Mouse (Mus musculus) small intestine, adult 2 months (tissue): ENCODE data around the gene Iqcd.

Source experiments
- CTCF ChIP-seq: fragments of 200-500 bp; IDR thresholded peaks from 2 replicates; pipeline ENCODE4 v1.5.1; 2012; ENCODE audit warnings: low read depth, mild to moderate bottlenecking, control low read depth, inconsistent platforms, low read length, moderate library complexity, mixed read lengths; ENCODE audit not compliant: insufficient replicate concordance, insufficient read length; ENCODE audit errors: extremely low read depth
- POLR2A ChIP-seq: fragments of 200-500 bp; IDR thresholded peaks from 2 replicates; pipeline ENCODE4 v1.6.1; 2012; ENCODE audit warnings: low read depth, mild to moderate bottlenecking, control low read depth, inconsistent platforms, low read length, moderate library complexity

DNA sequence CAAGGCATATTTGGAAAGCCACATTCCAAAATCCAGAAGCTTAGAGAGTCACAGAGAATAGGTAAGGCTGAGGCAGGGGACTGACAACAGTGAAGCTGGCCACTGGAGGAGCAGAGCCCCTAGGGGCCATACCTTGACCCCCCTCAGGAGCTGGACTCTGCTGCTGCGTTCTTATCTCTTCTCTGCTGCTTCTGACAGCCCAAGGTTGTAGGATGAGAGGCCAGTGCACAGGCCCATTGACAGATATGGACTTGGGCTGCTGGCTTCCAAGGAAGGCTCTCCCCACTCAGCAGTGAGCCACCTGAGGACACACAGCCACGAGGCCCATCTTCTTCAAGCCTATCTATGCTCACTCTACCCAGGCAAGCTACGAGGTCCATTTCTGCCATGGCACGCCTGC, 19.9 kb upstream of the Iqcd start:
- no peak for TF ChIP-seq CTCF
- no peak for TF ChIP-seq POLR2A
